Mouse (Mus musculus): ENCODE results near the gene Slco4a1. TPM values are rescaled to one million over a fixed set of nuclear protein-coding genes. Genes with fewer than 3 reads are reported as not detected.

The Slco4a1 gene
- polyA plus RNA-seq (2017; shearing (Covaris generic)) = 1 to 10 TPM; 1.6 to 3.7 TPM

DNA sequence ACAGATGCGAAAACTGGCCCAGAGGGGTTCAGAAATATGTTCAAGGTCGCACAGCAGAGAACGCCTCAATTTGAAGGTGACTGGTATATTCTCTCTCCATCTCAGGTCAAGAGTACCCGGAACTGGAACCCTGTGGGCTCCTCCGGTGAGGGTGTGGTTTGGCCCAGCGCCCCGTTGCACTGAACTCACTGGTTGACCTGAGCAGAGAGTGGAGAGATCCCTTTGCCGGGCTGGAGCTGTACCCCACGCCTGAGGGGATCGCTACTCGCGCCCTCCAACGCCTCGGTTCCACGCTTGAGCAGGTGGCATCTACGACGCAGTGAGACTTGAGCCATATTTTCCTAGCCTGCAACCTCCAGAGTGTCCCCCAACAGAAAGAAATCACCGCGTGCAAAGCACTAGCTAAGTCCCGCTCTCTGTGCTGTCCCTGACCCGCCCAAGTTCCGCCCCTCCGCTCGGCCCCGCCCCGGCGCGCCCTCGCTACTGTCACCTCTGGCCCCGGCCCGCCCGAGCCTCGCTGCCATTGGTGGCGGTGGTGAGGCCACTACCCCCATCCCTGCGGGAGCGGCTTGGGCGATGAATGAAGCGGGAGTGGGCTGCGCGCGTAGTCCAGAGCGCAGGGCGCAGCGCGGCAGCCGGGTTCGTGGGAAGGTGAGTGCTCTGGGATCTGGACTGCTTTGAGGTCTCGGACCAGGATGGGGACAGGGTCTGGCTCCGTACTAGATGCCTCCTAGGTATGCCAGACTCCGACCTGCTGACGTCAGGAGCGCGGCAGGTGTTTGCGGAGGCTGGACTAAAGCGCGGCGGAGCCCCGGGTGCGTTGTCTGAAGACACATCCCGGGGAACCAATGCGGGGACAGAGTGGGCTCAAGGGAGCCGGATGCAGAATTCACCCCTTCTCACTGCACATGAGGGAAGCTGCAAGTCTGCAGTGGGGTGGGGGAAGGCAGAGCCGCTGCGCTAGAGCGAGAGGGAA lies at the start of gene Slco4a1:
Gene Slco4a1 (plus strand): TSS at position 523 of the 976 bp plus-strand sequence.

GRCm38 (mm10) chr2:180499741-180500140 lies 43.7 kb downstream of the Slco4a1 start, which contains the start of gene Ntsr1:
Gene Ntsr1 (plus strand): TSS chr2:180499976.

Other genes starting within 250 kb of the Slco4a1 start
- under 1 TPM; 0.04 to 0.64 TPM for gene Lama5, start 230.4 kb upstream of the Slco4a1 start, polyA plus RNA-seq (2017; shearing (Covaris generic))
- gene Rps21, start 198.9 kb upstream of the Slco4a1 start, polyA plus RNA-seq (2017; shearing (Covaris generic)) = 100 to 1,000 TPM; 526 to 537 TPM
- gene Cables2, start 182.7 kb upstream of the Slco4a1 start, polyA plus RNA-seq (2017; shearing (Covaris generic)) = 10 to 100 TPM; 58.2 to 69.3 TPM
- gene Rbbp8nl, start 166.4 kb upstream of the Slco4a1 start, polyA plus RNA-seq (2017; shearing (Covaris generic)) = 1 to 10 TPM in 1 of 2 experiments, under 1 TPM in 1; 0.06 to 1.9 TPM
- gene Gata5, start 121.5 kb upstream of the Slco4a1 start, polyA plus RNA-seq (2017; shearing (Covaris generic)) = under 1 TPM in 1 of 2 experiments, not detected in 1; 0.06 TPM
- gene Ntsr1, start 43.7 kb downstream of the Slco4a1 start, polyA plus RNA-seq (2017; shearing (Covaris generic)) = under 1 TPM; 0.10 to 0.54 TPM
- gene Mrgbp, start 125.1 kb downstream of the Slco4a1 start, polyA plus RNA-seq (2017; shearing (Covaris generic)) = 10 to 100 TPM; 47.8 to 60.1 TPM
- 10 to 100 TPM; 67.5 to 71.5 TPM for gene Ogfr, start 133.0 kb downstream of the Slco4a1 start, polyA plus RNA-seq (2017; shearing (Covaris generic))
- 1 to 10 TPM; 1.3 to 2.4 TPM for gene Col9a3, start 141.5 kb downstream of the Slco4a1 start, polyA plus RNA-seq (2017; shearing (Covaris generic))
- gene Tcfl5, start 186.5 kb downstream of the Slco4a1 start, polyA plus RNA-seq (2017; shearing (Covaris generic)) = 1 to 10 TPM in 1 of 2 experiments, under 1 TPM in 1; 0.33 to 1.7 TPM